Mouse (Mus musculus) liver, adult 2 months (tissue): ENCODE results near the gene Bcas3.

Source experiments
- CTCF ChIP-seq: fragments of 200-500 bp; IDR thresholded peaks from 2 replicates; pipeline ENCODE4 v1.5.1; 2011; ENCODE audit warnings: low read depth, low read length, control low read depth
- POLR2A ChIP-seq: fragments of 200-500 bp; IDR thresholded peaks from 2 replicates; pipeline ENCODE4 v1.6.1; 2011; ENCODE audit warnings: low read length, control low read depth; ENCODE audit not compliant: insufficient read depth; ENCODE audit errors: extremely low read depth

DNA sequence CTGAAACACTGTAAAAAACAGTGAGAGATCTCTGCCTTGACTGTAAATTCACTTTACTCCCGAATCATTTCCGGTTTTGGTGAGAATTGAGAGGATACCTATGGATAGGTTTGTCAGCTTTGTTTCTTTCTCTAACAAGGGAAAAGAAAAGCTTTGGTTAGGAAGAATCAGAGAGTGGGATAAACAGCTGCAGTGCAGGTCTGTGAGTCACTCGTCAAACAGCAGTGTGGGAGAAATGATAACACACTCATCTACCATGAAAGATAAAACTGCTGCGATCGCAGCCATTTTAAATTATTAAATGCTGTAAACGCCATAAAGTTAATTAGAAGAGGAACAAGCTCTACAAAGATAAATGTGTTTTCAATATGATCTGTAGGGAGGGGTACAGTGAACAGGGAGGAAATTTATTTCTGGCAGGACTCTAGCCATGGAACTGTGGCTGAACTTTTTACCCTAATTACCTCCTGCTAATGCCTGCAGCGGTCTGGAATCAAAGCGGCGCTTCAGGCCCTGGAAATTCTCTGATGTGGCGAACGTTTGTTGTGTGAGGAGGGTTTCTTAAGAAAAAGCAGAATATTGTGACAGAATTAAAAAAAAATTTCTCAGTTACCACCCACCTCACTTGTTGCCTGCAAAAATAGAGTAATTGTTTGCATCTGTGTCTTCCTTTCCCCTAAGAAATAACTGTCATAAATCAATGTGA, 77.9 kb downstream of the Bcas3 start:
- TF ChIP-seq CTCF (no peak), POLR2A (no peak)
